10 mouse cellular contexts compared by ENCODE assay signal in the genomic region with DNA sequence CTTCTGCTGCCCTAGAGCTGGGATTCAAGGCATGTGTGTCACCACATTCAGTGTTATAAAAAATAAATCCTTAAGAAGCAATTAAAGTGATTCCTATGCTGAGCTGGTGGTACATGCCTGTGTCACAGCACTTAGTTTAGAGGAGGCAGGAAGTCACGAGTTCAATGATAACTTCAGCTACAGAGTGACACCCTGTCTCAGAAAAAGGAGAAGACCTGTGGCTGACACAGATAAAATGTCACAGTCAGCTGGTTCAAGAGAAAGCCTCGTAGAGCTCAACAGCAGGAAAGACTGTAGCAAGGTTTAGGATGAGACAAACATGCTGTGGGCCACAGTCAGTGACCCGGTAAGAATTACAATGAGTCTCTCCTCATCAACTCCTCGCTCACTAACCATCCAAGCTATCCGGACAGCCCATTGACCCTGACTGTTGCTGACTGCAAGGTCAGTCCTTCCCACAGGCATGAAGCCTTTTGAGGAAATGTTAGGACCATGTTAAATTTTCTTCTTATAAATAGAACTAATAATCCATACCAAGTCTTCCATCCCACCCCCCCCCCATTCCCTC. TPM values are rescaled to one million over a fixed set of nuclear protein-coding genes. Genes with fewer than 3 reads are reported as not detected.
DNase-seq lines count a peak whose midpoint lies in the region; TF ChIP-seq lines count a peak whose summit lies in the region.
"Had no signal": no experiment of that assay in that cellular context is flagged by ENCODE, and none has a peak within 500 bp of the region (broad histone marks: within the 10 kb centered on the region; RNA-seq: fewer than 3 reads in every experiment).

No protein-coding gene starts in this region.

- intact Hi-C loops in left cerebral cortex, adult 2 months (cut with DNase I) = no loop called here

- no peak overlapping the region for H3K4me3 ChIP-seq in left cerebral cortex, adult 2 months

- TF ChIP-seq CTCF in left cerebral cortex, adult 2 months (IDR thresholded peaks at IDR 0.05) = no peak

- no peak overlapping the region for H3K27ac ChIP-seq in left cerebral cortex, adult 2 months

- DNase-seq in gastrocnemius, adult 18-20 months (ENCODE audit: low spot score) = peak; percentile 18
- no peak for DNase-seq in gastrocnemius, postnatal 4 days (ENCODE audit: low spot score in 2 of 2)
- peak; percentile 26 for DNase-seq in thymus, postnatal 14 days
- DNase-seq in thymus, postnatal 10 days (ENCODE audit: low spot score in 2 of 2) = no peak
- peak; percentile 38 for DNase-seq in liver
- DNase-seq in right cerebral cortex, postnatal 4 days = no peak
- no peak for DNase-seq in retina, postnatal 1 day
- no peak for DNase-seq in left cerebral cortex, adult 2 months (ENCODE audit: extremely low spot score in 1 of 2, low spot score in 2 of 2)
- DNase-seq: embryo, embryonic 11 days; spleen, adult 18-20 months had no signal

RNA-seq across cellular contexts. Expression of gene Nmrk1, which starts 15.2 kb away (rescaled TPM):
- total RNA-seq in gastrocnemius, adult 18-20 months (2021) = 1 to 10 TPM; 2.6 to 3.5 TPM
- 1 to 10 TPM; 5.6 to 5.9 TPM for total RNA-seq in gastrocnemius, postnatal 4 days (2021)
- total RNA-seq in left cerebral cortex, adult 2 months (2021) = 1 to 10 TPM; 4.9 to 5.4 TPM

RNA-seq across cellular contexts. Expression of gene Ostf1, which starts 15.3 kb away (rescaled TPM):
- 10 to 100 TPM; 24.2 to 24.3 TPM for total RNA-seq in gastrocnemius, adult 18-20 months (2021)
- 10 to 100 TPM; 39.9 to 42.2 TPM for total RNA-seq in gastrocnemius, postnatal 4 days (2021)
- total RNA-seq in left cerebral cortex, adult 2 months (2021) = 10 to 100 TPM; 18.8 to 19.7 TPM

RNA-seq across cellular contexts. Expression of gene Carnmt1, which starts 23.6 kb away (rescaled TPM):
- 100 to 1,000 TPM; 129 to 137 TPM for total RNA-seq in gastrocnemius, adult 18-20 months (2021)
- 10 to 100 TPM; 27.7 to 28.0 TPM for total RNA-seq in gastrocnemius, postnatal 4 days (2021)
- 10 to 100 TPM; 12.6 to 12.9 TPM for total RNA-seq in left cerebral cortex, adult 2 months (2021)

Comparison
In these comparisons a context has a peak if more than half of its experiments do, and no peak if none do; other contexts are left out.
1. DNase-seq: peak in gastrocnemius, adult 18-20 months (single experiment), thymus, postnatal 14 days (single experiment) and liver (single experiment); none in gastrocnemius, postnatal 4 days (0 of 2), thymus, postnatal 10 days (0 of 2), right cerebral cortex, postnatal 4 days (single experiment), retina, postnatal 1 day (single experiment) and left cerebral cortex, adult 2 months (0 of 2).
2. RNA of gene Carnmt1, which starts 23.6 kb away (total RNA-seq): 129 to 137 TPM in gastrocnemius, adult 18-20 months; 27.7 to 28.0 TPM in gastrocnemius, postnatal 4 days and 12.6 to 12.9 TPM in left cerebral cortex, adult 2 months; every median in the first group is over 4 times any median in the second.